Comparison of ENCODE assay signal across 12 mouse cellular contexts in the genomic region with DNA sequence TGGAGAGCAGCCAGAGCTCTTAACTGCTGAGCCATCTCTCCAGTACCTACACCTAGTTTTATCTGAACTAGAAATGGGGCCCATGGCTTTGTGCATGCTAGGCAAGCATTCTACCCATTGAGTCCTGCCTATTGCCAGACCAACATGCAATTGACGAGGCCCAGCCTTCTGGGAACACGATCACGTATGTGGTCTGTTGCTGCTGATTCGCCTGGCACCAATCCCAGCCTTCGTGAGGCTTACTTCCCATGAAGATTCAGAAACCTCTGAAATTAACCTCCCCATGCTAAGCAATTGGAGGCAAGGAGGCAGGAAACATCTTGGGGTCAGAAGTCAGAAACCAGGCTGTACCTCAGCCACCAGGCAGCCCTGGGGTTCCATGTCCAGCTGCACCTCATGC. TPM values are rescaled to one million over a fixed set of nuclear protein-coding genes. Genes with fewer than 3 reads are reported as not detected.
DNase-seq lines count a peak whose midpoint lies in the region; ATAC-seq and TF ChIP-seq lines count a peak whose summit lies in the region.
"Had no signal": no experiment of that assay in that cellular context is flagged by ENCODE, and none has a peak within 500 bp of the region (broad histone marks: within the 10 kb centered on the region; RNA-seq: fewer than 3 reads in every experiment).

No protein-coding gene starts in this region.

- peaks cover 16% of the 10 kb centered on the region for H3K4me1 ChIP-seq in forebrain, embryonic 10.5 days
- no peaks in the 10 kb centered on the region for H3K4me1 ChIP-seq in forebrain, embryonic 13.5 days
- H3K4me1 ChIP-seq in intestine, embryonic 14.5 days (replicated peaks; ENCODE audit: control insufficient read depth, insufficient read depth, low read length): peaks cover 9% of the 10 kb centered on the region; the same call in 1 of the 2 replicates
- H3K4me1 ChIP-seq in intestine, postnatal 0 days (replicated peaks; ENCODE audit: control insufficient read depth, insufficient read depth, low read length): no peaks in the 10 kb centered on the region
- H3K4me1 ChIP-seq in brown adipose tissue, adult 24 weeks (ENCODE audit: control insufficient read depth, insufficient read depth, insufficient read length, low read length): peaks cover 12% of the 10 kb centered on the region
- peaks cover 19% of the 10 kb centered on the region for H3K4me1 ChIP-seq in limb, embryonic 13.5 days

- peaks cover 96% of the 10 kb centered on the region for H3K36me3 ChIP-seq in forebrain, embryonic 10.5 days (replicated peaks)
- H3K36me3 ChIP-seq in forebrain, embryonic 13.5 days (ENCODE audit: poor library complexity, severe bottlenecking): peaks cover 96% of the 10 kb centered on the region
- H3K36me3 ChIP-seq in intestine, embryonic 14.5 days (ENCODE audit: control insufficient read depth, insufficient read depth, low read length): peaks cover 83% of the 10 kb centered on the region
- peaks cover 93% of the 10 kb centered on the region for H3K36me3 ChIP-seq in intestine, postnatal 0 days (ENCODE audit: control insufficient read depth, insufficient read depth)
- H3K36me3 ChIP-seq in limb, embryonic 13.5 days: peaks cover 87% of the 10 kb centered on the region

- H3K27me3 ChIP-seq in forebrain, embryonic 10.5 days (ENCODE audit: poor library complexity, severe bottlenecking): no peaks in the 10 kb centered on the region
- H3K27me3 ChIP-seq in forebrain, embryonic 13.5 days: no peaks in the 10 kb centered on the region
- H3K27me3 ChIP-seq in intestine, embryonic 14.5 days (replicated peaks; ENCODE audit: control insufficient read depth, insufficient read depth, low read length): no peaks in the 10 kb centered on the region
- no peaks in the 10 kb centered on the region for H3K27me3 ChIP-seq in intestine, postnatal 0 days (replicated peaks; ENCODE audit: control insufficient read depth, insufficient read depth, low read length)
- no peaks in the 10 kb centered on the region for H3K27me3 ChIP-seq in limb, embryonic 13.5 days

- H3K9me3 ChIP-seq in forebrain, embryonic 10.5 days: no peaks in the 10 kb centered on the region
- H3K9me3 ChIP-seq in forebrain, embryonic 13.5 days (replicated peaks): no peaks in the 10 kb centered on the region
- no peaks in the 10 kb centered on the region for H3K9me3 ChIP-seq in intestine, embryonic 14.5 days (ENCODE audit: control insufficient read depth, low read length)
- H3K9me3 ChIP-seq in intestine, postnatal 0 days (ENCODE audit: control insufficient read depth): no peaks in the 10 kb centered on the region
- H3K9me3 ChIP-seq in limb, embryonic 13.5 days: no peaks in the 10 kb centered on the region

- H3K9ac ChIP-seq in forebrain, embryonic 13.5 days: no peak overlapping the region
- H3K9ac ChIP-seq in intestine, embryonic 14.5 days (ENCODE audit: low read length): no peak overlapping the region
- no peak overlapping the region for H3K9ac ChIP-seq in intestine, postnatal 0 days (ENCODE audit: low read depth, low read length)
- H3K9ac ChIP-seq in limb, embryonic 13.5 days: no peak overlapping the region

- DNase-seq in forebrain, embryonic 10.5 days (ENCODE audit: extremely low spot score, low spot score): no peak
- no peak for DNase-seq in intestine, embryonic 14.5 days (ENCODE audit: low spot score)
- no peak for DNase-seq in cerebellum, postnatal 10 days
- DNase-seq in adrenal gland, adult 2 months: no peak
- DNase-seq: cerebellum, adult 9-11 months; gastrocnemius, postnatal 25 days; midbrain, embryonic 14.5 days had no signal

- H3K4me2 ChIP-seq in forebrain, embryonic 13.5 days: no peak overlapping the region
- H3K4me2 ChIP-seq in intestine, embryonic 14.5 days (ENCODE audit: low read length): no peak overlapping the region
- no peak overlapping the region for H3K4me2 ChIP-seq in intestine, postnatal 0 days (replicated peaks; ENCODE audit: low read depth)
- peak overlapping the region; percentile 46 for H3K4me2 ChIP-seq in limb, embryonic 13.5 days (replicated peaks)

- TF ChIP-seq CTCF in intestine, postnatal 0 days (IDR thresholded peaks at IDR 0.05; ENCODE audit: low read depth): no peak

- H3K4me3 ChIP-seq in forebrain, embryonic 10.5 days: no peak overlapping the region
- H3K4me3 ChIP-seq in forebrain, embryonic 13.5 days: no peak overlapping the region
- H3K4me3 ChIP-seq in intestine, embryonic 14.5 days (ENCODE audit: low read depth, low read length): no peak overlapping the region
- no peak overlapping the region for H3K4me3 ChIP-seq in intestine, postnatal 0 days (ENCODE audit: low read depth, low read length)
- no peak overlapping the region for H3K4me3 ChIP-seq in brown adipose tissue, adult 24 weeks (ENCODE audit: insufficient read depth, low read depth, low read length)
- H3K4me3 ChIP-seq in limb, embryonic 13.5 days: peak overlapping the region; percentile 15; the same call in 1 of the 2 replicates

- no peak for ATAC-seq in forebrain, embryonic 13.5 days
- no peak for ATAC-seq in intestine, embryonic 14.5 days (replicated peaks; ENCODE audit: low FRiP score, low TSS enrichment, low read depth)
- ATAC-seq in intestine, postnatal 0 days: no peak; the same call in 1 of the 2 replicates
- no peak for ATAC-seq in limb, embryonic 13.5 days (ENCODE audit: low FRiP score, low read depth)
- ATAC-seq: inflammation-experienced regulatory T-cells, adult 6 months had no signal

- 85% methylated on average over 5 of the region's 5 CpGs for WGBS in forebrain, embryonic 10.5 days
- 91% methylated on average over 5 of the region's 5 CpGs for WGBS in forebrain, embryonic 13.5 days
- WGBS in intestine, embryonic 14.5 days: 78% methylated on average over 5 of the region's 5 CpGs
- WGBS in intestine, postnatal 0 days: 69% methylated on average over 5 of the region's 5 CpGs
- 51% methylated on average over 5 of the region's 5 CpGs for WGBS in limb, embryonic 13.5 days

- H3K27ac ChIP-seq in forebrain, embryonic 10.5 days: peak overlapping the region; percentile 58
- H3K27ac ChIP-seq in forebrain, embryonic 13.5 days: no peak overlapping the region
- H3K27ac ChIP-seq in intestine, embryonic 14.5 days (ENCODE audit: low read depth): peak overlapping the region; percentile 71
- H3K27ac ChIP-seq in intestine, postnatal 0 days (ENCODE audit: low read depth, low read length): no peak overlapping the region
- H3K27ac ChIP-seq in brown adipose tissue, adult 24 weeks (replicated peaks; ENCODE audit: low read depth, low read length): 0 out of 2 replicates have a peak overlapping the region, but pooled peaks have one; percentile 9
- peak overlapping the region; percentile 86 for H3K27ac ChIP-seq in limb, embryonic 13.5 days

RNA-seq across cellular contexts. Expression of gene Ptger1, which starts 14.1 kb away (rescaled TPM):
- polyA plus RNA-seq in forebrain, embryonic 10.5 days (2016; fragmentation: Nextera tagmentation; extraction: Ambion mirVana): 0.37 and 0.52 TPM in 2 replicates
- 0.67 and 0.78 TPM in 2 replicates for polyA plus RNA-seq in forebrain, embryonic 13.5 days (2015; fragmentation: Nextera tagmentation; extraction: Ambion mirVana)
- polyA plus RNA-seq in intestine, embryonic 14.5 days (2014; fragmentation: Nextera tagmentation; extraction: Ambion mirVana): 1.3 and 2.0 TPM in 2 replicates
- 1.1 and 1.2 TPM in 2 replicates for polyA plus RNA-seq in intestine, postnatal 0 days (2015; fragmentation: Nextera tagmentation; extraction: Ambion mirVana)
- polyA plus RNA-seq in brown adipose tissue, adult 24 weeks (2012; ENCODE audit: insufficient read depth, insufficient read length, missing spikeins): not detected in 2 replicates
- 0.89 and 1.2 TPM in 2 replicates for polyA plus RNA-seq in limb, embryonic 13.5 days (2015; fragmentation: Nextera tagmentation; extraction: Ambion mirVana)
- total RNA-seq in adrenal gland, adult 2 months (2021): 1 to 10 TPM in 1 of 2 experiments, under 1 TPM in 1; 0.76 to 1.1 TPM
- polyA plus RNA-seq in adrenal gland, adult 2 months (2012; rRNA removed): 2.1 and 2.8 TPM in 2 replicates

RNA-seq across cellular contexts. Expression of gene Pkn1, which starts 18.4 kb away (rescaled TPM):
- 29.0 and 29.3 TPM in 2 replicates for polyA plus RNA-seq in forebrain, embryonic 10.5 days (2016; fragmentation: Nextera tagmentation; extraction: Ambion mirVana)
- polyA plus RNA-seq in forebrain, embryonic 13.5 days (2015; fragmentation: Nextera tagmentation; extraction: Ambion mirVana): 25.6 and 26.7 TPM in 2 replicates
- 28.5 and 31.5 TPM in 2 replicates for polyA plus RNA-seq in intestine, embryonic 14.5 days (2014; fragmentation: Nextera tagmentation; extraction: Ambion mirVana)
- 37.0 and 40.2 TPM in 2 replicates for polyA plus RNA-seq in intestine, postnatal 0 days (2015; fragmentation: Nextera tagmentation; extraction: Ambion mirVana)
- polyA plus RNA-seq in brown adipose tissue, adult 24 weeks (2012; ENCODE audit: insufficient read depth, insufficient read length, missing spikeins): 98.1 and 111 TPM in 2 replicates
- 28.7 and 29.8 TPM in 2 replicates for polyA plus RNA-seq in limb, embryonic 13.5 days (2015; fragmentation: Nextera tagmentation; extraction: Ambion mirVana)
- 100 to 1,000 TPM; 110 to 115 TPM for total RNA-seq in adrenal gland, adult 2 months (2021)
- 138 and 164 TPM in 2 replicates for polyA plus RNA-seq in adrenal gland, adult 2 months (2012; rRNA removed)

RNA-seq across cellular contexts. Expression of gene Gipc1, which starts 28.1 kb away (rescaled TPM):
- polyA plus RNA-seq in forebrain, embryonic 10.5 days (2016; fragmentation: Nextera tagmentation; extraction: Ambion mirVana): 220 and 227 TPM in 2 replicates
- polyA plus RNA-seq in forebrain, embryonic 13.5 days (2015; fragmentation: Nextera tagmentation; extraction: Ambion mirVana): 190 and 196 TPM in 2 replicates
- 158 and 160 TPM in 2 replicates for polyA plus RNA-seq in intestine, embryonic 14.5 days (2014; fragmentation: Nextera tagmentation; extraction: Ambion mirVana)
- polyA plus RNA-seq in intestine, postnatal 0 days (2015; fragmentation: Nextera tagmentation; extraction: Ambion mirVana): 76.1 and 79.3 TPM in 2 replicates
- 20.8 and 21.2 TPM in 2 replicates for polyA plus RNA-seq in brown adipose tissue, adult 24 weeks (2012; ENCODE audit: insufficient read depth, insufficient read length, missing spikeins)
- polyA plus RNA-seq in limb, embryonic 13.5 days (2015; fragmentation: Nextera tagmentation; extraction: Ambion mirVana): 163 and 167 TPM in 2 replicates
- 10 to 100 TPM; 29.5 to 50.1 TPM for total RNA-seq in adrenal gland, adult 2 months (2021)
- 53.8 and 56.4 TPM in 2 replicates for polyA plus RNA-seq in adrenal gland, adult 2 months (2012; rRNA removed)

RNA-seq across cellular contexts. Expression of gene Ddx39, which starts 34.4 kb away (rescaled TPM):
- polyA plus RNA-seq in forebrain, embryonic 10.5 days (2016; fragmentation: Nextera tagmentation; extraction: Ambion mirVana): 364 and 371 TPM in 2 replicates
- polyA plus RNA-seq in forebrain, embryonic 13.5 days (2015; fragmentation: Nextera tagmentation; extraction: Ambion mirVana): 183 and 200 TPM in 2 replicates
- polyA plus RNA-seq in intestine, embryonic 14.5 days (2014; fragmentation: Nextera tagmentation; extraction: Ambion mirVana): 220 and 222 TPM in 2 replicates
- polyA plus RNA-seq in intestine, postnatal 0 days (2015; fragmentation: Nextera tagmentation; extraction: Ambion mirVana): 69.8 and 75.5 TPM in 2 replicates
- 7.7 and 14.1 TPM in 2 replicates for polyA plus RNA-seq in brown adipose tissue, adult 24 weeks (2012; ENCODE audit: insufficient read depth, insufficient read length, missing spikeins)
- 138 and 143 TPM in 2 replicates for polyA plus RNA-seq in limb, embryonic 13.5 days (2015; fragmentation: Nextera tagmentation; extraction: Ambion mirVana)
- 10 to 100 TPM; 15.3 to 20.9 TPM for total RNA-seq in adrenal gland, adult 2 months (2021)
- polyA plus RNA-seq in adrenal gland, adult 2 months (2012; rRNA removed): 13.4 and 14.1 TPM in 2 replicates

Comparison
In these comparisons a context has a peak if more than half of its experiments do, and no peak if none do; other contexts are left out.
1. H3K27ac ChIP-seq: peak in forebrain, embryonic 10.5 days (single experiment), intestine, embryonic 14.5 days (single experiment), brown adipose tissue, adult 24 weeks (single experiment) and limb, embryonic 13.5 days (single experiment); none in forebrain, embryonic 13.5 days (single experiment) and intestine, postnatal 0 days (single experiment).